Mouse (Mus musculus): ENCODE data around the gene Slx4ip. TPM values are rescaled to one million over a fixed set of nuclear protein-coding genes. Genes with fewer than 3 reads are reported as not detected.

Gene Slx4ip
- polyA plus RNA-seq, 1 experiment from 2014 or later: 7.4 TPM

DNA sequence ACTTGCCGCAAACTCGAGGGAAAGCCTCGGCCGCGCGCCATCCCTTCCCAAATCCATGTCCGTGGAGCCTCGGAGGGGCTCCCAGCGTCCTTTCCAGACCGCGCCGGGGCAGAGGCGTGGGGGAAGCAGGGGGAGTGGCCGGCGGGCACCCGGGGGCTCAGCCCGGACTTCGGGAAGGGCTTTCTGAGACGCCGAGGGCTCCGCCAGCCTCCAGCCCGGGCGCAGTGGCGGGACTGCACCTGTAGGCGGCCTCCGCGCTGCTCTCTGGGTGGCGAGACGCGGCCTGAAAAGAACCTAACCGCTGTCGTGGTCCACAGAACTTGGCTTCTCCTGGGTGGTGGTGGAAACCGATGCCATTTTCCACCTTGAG, 226.3 kb downstream of the Slx4ip start:
- peak overlapping the region; percentile 97 for H3K27ac ChIP-seq
- WGBS: under 1% methylated on average over 33 of the region's 33 CpGs
- DNase-seq (ENCODE audit: low spot score): peak; percentile 94
- H3K36me3 ChIP-seq: no peaks in the 10 kb centered on the region
- no peaks in the 10 kb centered on the region for H3K9me3 ChIP-seq (replicated peaks)
- peaks cover 40% of the 10 kb centered on the region for H3K27me3 ChIP-seq (ENCODE audit: low read depth, poor library complexity, severe bottlenecking)
- H3K4me3 ChIP-seq: peak overlapping the region; percentile 78
- H3K4me1 ChIP-seq: peaks cover 50% of the 10 kb centered on the region

Other genes with a start within 250 kb of the Slx4ip start
- gene Snap25, start 177.8 kb upstream of the Slx4ip start, polyA plus RNA-seq (2016; fragmentation: Nextera tagmentation; extraction: Ambion mirVana): 0.36 and 0.39 TPM in 2 replicates
- 40.4 and 46.1 TPM in 2 replicates for gene AL731706.2, start 5.5 kb upstream of the Slx4ip start, polyA plus RNA-seq (2016; fragmentation: Nextera tagmentation; extraction: Ambion mirVana)
- gene AL731706.1, start 171 bp downstream of the Slx4ip start, polyA plus RNA-seq (2016; fragmentation: Nextera tagmentation; extraction: Ambion mirVana): 18.9 and 21.7 TPM in 2 replicates
- gene Mkks, start 171 bp downstream of the Slx4ip start, polyA plus RNA-seq (2016; fragmentation: Nextera tagmentation; extraction: Ambion mirVana): 11.8 and 12.4 TPM in 2 replicates
- gene Jag1, start 225.4 kb downstream of the Slx4ip start, polyA plus RNA-seq (2016; fragmentation: Nextera tagmentation; extraction: Ambion mirVana): 7.6 and 14.7 TPM in 2 replicates

All from limb, embryonic 10.5 days (tissue).